Mouse (Mus musculus): Measurements from ENCODE around the gene Dusp13. TPM values are rescaled to one million over a fixed set of nuclear protein-coding genes. Genes with fewer than 3 reads are reported as not detected.

Gene Dusp13
- polyA plus RNA-seq, 1 experiment = 0.75 TPM

DNA sequence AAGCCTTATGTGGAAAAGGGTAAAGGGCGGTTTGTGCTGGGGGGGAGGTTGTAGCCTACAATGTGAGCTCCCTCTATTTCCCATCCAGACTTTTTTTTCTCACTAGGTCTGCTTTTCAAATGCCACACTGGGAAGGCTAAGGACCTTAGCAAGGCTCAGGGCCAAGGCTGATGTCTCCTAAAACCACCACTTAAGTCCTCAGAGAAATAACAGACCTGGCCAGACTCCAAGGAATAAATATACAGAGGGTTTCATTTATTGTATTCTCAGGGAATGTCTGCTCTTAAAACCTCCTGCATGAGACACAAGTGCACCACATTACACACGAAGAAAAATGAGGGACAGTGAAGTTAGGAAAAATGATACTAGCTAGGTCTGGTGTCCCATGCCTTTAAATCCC is 39.8 kb downstream of the Dusp13 start:
- Histone ChIP-seq H3K4me1 (replicated peaks; ENCODE audit: control insufficient read depth, insufficient read depth, low read length) (no peaks in the 10 kb centered on the region), H3K4me3 (ENCODE audit: control insufficient read depth, insufficient read depth, low read length) (no peak overlapping the region), H3K27me3 (ENCODE audit: control insufficient read depth, insufficient read depth, low read length) (no peaks in the 10 kb centered on the region), H3K27ac (ENCODE audit: control insufficient read depth, insufficient read depth, low read length) (no peak overlapping the region), H3K36me3 (ENCODE audit: control insufficient read depth, insufficient read depth, low read length) (no peaks in the 10 kb centered on the region)
- WGBS = 88% methylated on average over 2 of the region's 2 CpGs
- DNase-seq = no peak
- no peak for TF ChIP-seq POLR2A (IDR thresholded peaks at IDR 0.05; ENCODE audit: control insufficient read depth, extremely low read depth, insufficient read depth, low read length, poor library complexity)

DNA sequence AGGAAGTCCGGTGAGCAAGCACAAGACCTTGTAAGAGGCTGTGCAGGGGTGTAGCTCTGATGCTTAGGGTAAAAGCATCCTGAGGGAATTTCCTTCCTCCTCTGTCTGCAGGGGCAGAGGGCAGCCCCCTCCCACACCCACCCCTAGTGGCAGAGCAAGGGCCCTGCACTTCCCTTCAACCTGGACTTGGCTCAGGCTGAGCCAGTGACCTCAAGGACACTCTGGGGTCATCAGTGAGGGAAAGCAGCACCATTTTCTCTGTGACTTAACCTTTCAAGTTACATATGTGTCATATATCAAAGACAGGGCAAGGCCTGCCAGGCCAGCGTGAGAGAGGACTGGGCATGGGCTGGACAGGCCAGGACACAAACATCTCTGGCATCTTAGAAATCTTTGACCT is 41.4 kb downstream of the Dusp13 start:
- no peaks in the 10 kb centered on the region for H3K36me3 ChIP-seq (ENCODE audit: control insufficient read depth, insufficient read depth, low read length)
- H3K27me3 ChIP-seq (ENCODE audit: control insufficient read depth, insufficient read depth, low read length) = no peaks in the 10 kb centered on the region
- H3K4me3 ChIP-seq (ENCODE audit: control insufficient read depth, insufficient read depth, low read length) = no peak overlapping the region
- 95% methylated on average over 2 of the region's 2 CpGs for WGBS
- no peak for DNase-seq
- H3K4me1 ChIP-seq (replicated peaks; ENCODE audit: control insufficient read depth, insufficient read depth, low read length) = no peaks in the 10 kb centered on the region
- no peak overlapping the region for H3K27ac ChIP-seq (ENCODE audit: control insufficient read depth, insufficient read depth, low read length)
- TF ChIP-seq POLR2A (IDR thresholded peaks at IDR 0.05; ENCODE audit: control insufficient read depth, extremely low read depth, insufficient read depth, low read length, poor library complexity) (no peak), CTCF (IDR thresholded peaks at IDR 0.05; ENCODE audit: borderline replicate concordance, control insufficient read depth, extremely low read depth, insufficient read depth, low read length, poor library complexity) (no peak)

- no peaks in the 10 kb centered on the region for H3K4me1 ChIP-seq (replicated peaks; ENCODE audit: control insufficient read depth, insufficient read depth, low read length)
- no peak for TF ChIP-seq POLR2A (IDR thresholded peaks at IDR 0.05; ENCODE audit: control insufficient read depth, extremely low read depth, insufficient read depth, low read length, poor library complexity)
- no peaks in the 10 kb centered on the region for H3K27me3 ChIP-seq (ENCODE audit: control insufficient read depth, insufficient read depth, low read length)
- WGBS = 20% methylated on average over 12 of the region's 12 CpGs
- no peak overlapping the region for H3K4me3 ChIP-seq (ENCODE audit: control insufficient read depth, insufficient read depth, low read length)
- no peak overlapping the region for H3K27ac ChIP-seq (ENCODE audit: control insufficient read depth, insufficient read depth, low read length)
- no peaks in the 10 kb centered on the region for H3K36me3 ChIP-seq (ENCODE audit: control insufficient read depth, insufficient read depth, low read length)
- no peak for DNase-seq
Observed at GRCm38 (mm10) chr14:21706759-21707571, 44.0 kb downstream of the Dusp13 start.

DNA sequence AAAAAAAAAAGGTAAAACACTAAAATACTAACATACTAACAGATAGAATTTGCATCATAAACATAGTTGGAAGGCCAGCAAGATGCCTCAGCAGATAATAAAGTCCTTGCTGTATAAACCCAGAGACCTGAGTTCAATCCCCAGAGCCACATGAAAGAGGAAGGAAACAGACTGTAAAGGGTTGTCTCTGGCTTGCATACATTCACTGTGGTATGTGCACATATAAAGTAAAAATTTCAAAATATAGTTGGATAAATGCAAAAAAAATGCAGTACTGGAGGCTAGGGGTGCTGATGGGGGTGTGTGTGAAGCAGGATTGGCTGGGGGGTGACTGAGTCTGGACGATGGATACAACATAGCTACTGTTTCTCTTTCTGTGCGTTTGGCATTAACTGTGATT is 45.5 kb downstream of the Dusp13 start:
- TF ChIP-seq CTCF (IDR thresholded peaks at IDR 0.05; ENCODE audit: borderline replicate concordance, control insufficient read depth, extremely low read depth, insufficient read depth, low read length, poor library complexity) = no peak
- TF ChIP-seq POLR2A (IDR thresholded peaks at IDR 0.05; ENCODE audit: control insufficient read depth, extremely low read depth, insufficient read depth, low read length, poor library complexity) = no peak
- H3K36me3 ChIP-seq (ENCODE audit: control insufficient read depth, insufficient read depth, low read length) = no peaks in the 10 kb centered on the region
- H3K4me1 ChIP-seq (replicated peaks; ENCODE audit: control insufficient read depth, insufficient read depth, low read length) = no peaks in the 10 kb centered on the region
- WGBS = 81% methylated on average over 2 of the region's 2 CpGs
- no peak for DNase-seq
- H3K27ac ChIP-seq (ENCODE audit: control insufficient read depth, insufficient read depth, low read length) = no peak overlapping the region
- no peaks in the 10 kb centered on the region for H3K27me3 ChIP-seq (ENCODE audit: control insufficient read depth, insufficient read depth, low read length)
- H3K4me3 ChIP-seq (ENCODE audit: control insufficient read depth, insufficient read depth, low read length) = no peak overlapping the region

DNA sequence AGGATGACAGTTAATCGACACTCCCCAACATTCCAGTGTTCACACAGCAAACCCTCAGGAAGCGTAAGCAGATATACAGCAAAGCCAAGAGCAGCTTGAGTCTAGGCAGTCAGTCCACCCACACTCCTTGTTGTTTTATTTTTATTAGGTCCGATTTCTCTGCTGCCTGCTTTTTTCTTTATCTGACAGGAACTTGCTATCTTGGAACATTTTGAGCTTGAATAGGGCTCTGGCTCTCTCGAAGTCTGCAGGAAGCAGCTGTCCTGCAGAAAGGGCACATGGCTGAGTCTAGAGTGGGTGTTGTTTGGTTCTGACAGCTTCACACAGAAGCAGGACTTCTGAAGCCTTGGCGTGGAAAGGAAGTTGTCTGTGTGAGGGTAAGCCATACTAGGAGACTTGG is 47.7 kb downstream of the Dusp13 start:
- H3K36me3 ChIP-seq (ENCODE audit: control insufficient read depth, insufficient read depth, low read length) = no peaks in the 10 kb centered on the region
- no peaks in the 10 kb centered on the region for H3K4me1 ChIP-seq (replicated peaks; ENCODE audit: control insufficient read depth, insufficient read depth, low read length)
- no peak for DNase-seq
- TF ChIP-seq CTCF (IDR thresholded peaks at IDR 0.05; ENCODE audit: borderline replicate concordance, control insufficient read depth, extremely low read depth, insufficient read depth, low read length, poor library complexity) = no peak
- no peak for TF ChIP-seq POLR2A (IDR thresholded peaks at IDR 0.05; ENCODE audit: control insufficient read depth, extremely low read depth, insufficient read depth, low read length, poor library complexity)
- H3K27ac ChIP-seq (ENCODE audit: control insufficient read depth, insufficient read depth, low read length) = no peak overlapping the region
- no peak overlapping the region for H3K4me3 ChIP-seq (ENCODE audit: control insufficient read depth, insufficient read depth, low read length)
- 36% methylated on average over 5 of the region's 5 CpGs for WGBS
- H3K27me3 ChIP-seq (ENCODE audit: control insufficient read depth, insufficient read depth, low read length) = no peaks in the 10 kb centered on the region

- WGBS = 98% methylated on average over 8 of the region's 8 CpGs
- Histone ChIP-seq H3K27ac (ENCODE audit: control insufficient read depth, insufficient read depth, low read length) (no peak overlapping the region), H3K4me3 (ENCODE audit: control insufficient read depth, insufficient read depth, low read length) (no peak overlapping the region), H3K4me1 (replicated peaks; ENCODE audit: control insufficient read depth, insufficient read depth, low read length) (no peaks in the 10 kb centered on the region), H3K27me3 (ENCODE audit: control insufficient read depth, insufficient read depth, low read length) (no peaks in the 10 kb centered on the region), H3K36me3 (ENCODE audit: control insufficient read depth, insufficient read depth, low read length) (no peaks in the 10 kb centered on the region)
- TF ChIP-seq POLR2A (IDR thresholded peaks at IDR 0.05; ENCODE audit: control insufficient read depth, extremely low read depth, insufficient read depth, low read length, poor library complexity) (no peak), CTCF (IDR thresholded peaks at IDR 0.05; ENCODE audit: borderline replicate concordance, control insufficient read depth, extremely low read depth, insufficient read depth, low read length, poor library complexity) (no peak)
- no peak for DNase-seq
Observed at GRCm38 (mm10) chr14:21702691-21703090, 48.3 kb downstream of the Dusp13 start.
